Mouse (Mus musculus) kidney, adult 2 months (tissue): ENCODE measurements around the gene Mmd.

ENCODE experiments used
- CTCF ChIP-seq: fragments of 200-500 bp; conservative IDR thresholded peaks from 2 replicates; pipeline ENCODE4 v1.5.1; 2011; ENCODE audit warnings: low read depth, mild to moderate bottlenecking, control low read depth, low read length, moderate library complexity, mixed read lengths; ENCODE audit not compliant: insufficient read depth, insufficient read length
- POLR2A ChIP-seq: fragments of 200-500 bp; IDR thresholded peaks from one replicate; pipeline ENCODE4 v1.6.1; 2011; ENCODE audit warnings: low read depth, low read length, control low read depth

- TF ChIP-seq CTCF (no peak), POLR2A (no peak)
Observed at GRCm38 (mm10) chr11:90320922-90321321, 71.7 kb downstream of the Mmd start.
